Mouse (Mus musculus): Measurements from ENCODE around the gene Syn3.
"Not testable (repeated sequence)": the region's sequence is repeated elsewhere in the genome, so short reads cannot be mapped to it uniquely, and the experiment has no call there.

Syn3 gene

GRCm38 (mm10) chr10:86052818-86053522 is 445.7 kb downstream of the Syn3 start:
- no peak for DNase-seq (ENCODE audit: low read depth, low spot score)

GRCm38 (mm10) chr10:86050522-86050921 is 448.2 kb downstream of the Syn3 start:
- no peak for DNase-seq (ENCODE audit: low read depth, low spot score)

- DNase-seq (ENCODE audit: low read depth, low spot score): no peak
Observed at GRCm38 (mm10) chr10:86047786-86048185, 450.9 kb downstream of the Syn3 start.

GRCm38 (mm10) chr10:86046371-86046770 is 452.3 kb downstream of the Syn3 start:
- DNase-seq (ENCODE audit: low read depth, low spot score): no peak

GRCm38 (mm10) chr10:86044066-86044465 is 454.6 kb downstream of the Syn3 start:
- no peak for DNase-seq (ENCODE audit: low read depth, low spot score)

- DNase-seq (ENCODE audit: low read depth, low spot score): no peak
Observed at GRCm38 (mm10) chr10:86043651-86044050, 455.0 kb downstream of the Syn3 start.

- no peak for DNase-seq (ENCODE audit: low read depth, low spot score)
Observed at GRCm38 (mm10) chr10:86034007-86034728, 464.5 kb downstream of the Syn3 start.

- no peak for DNase-seq (ENCODE audit: low read depth, low spot score)
Observed at GRCm38 (mm10) chr10:86032517-86032916, 466.2 kb downstream of the Syn3 start.

GRCm38 (mm10) chr10:86030743-86031142 is 468.0 kb downstream of the Syn3 start:
- no peak for DNase-seq (ENCODE audit: low read depth, low spot score)

- not testable (repeated sequence) for DNase-seq (ENCODE audit: low read depth, low spot score)
Observed at GRCm38 (mm10) chr10:86026807-86027206, 471.9 kb downstream of the Syn3 start.

- no peak for DNase-seq (ENCODE audit: low read depth, low spot score)
Observed at GRCm38 (mm10) chr10:86026354-86026753, 472.3 kb downstream of the Syn3 start.

- DNase-seq (ENCODE audit: low read depth, low spot score): no peak
Observed at GRCm38 (mm10) chr10:86025906-86026305, 472.8 kb downstream of the Syn3 start.

GRCm38 (mm10) chr10:86023149-86023548 is 475.5 kb downstream of the Syn3 start:
- DNase-seq (ENCODE audit: low read depth, low spot score): no peak

- no peak for DNase-seq (ENCODE audit: low read depth, low spot score)
Observed at GRCm38 (mm10) chr10:86022474-86022816, 476.3 kb downstream of the Syn3 start.

- DNase-seq (ENCODE audit: low read depth, low spot score): peak; percentile 80
Observed at GRCm38 (mm10) chr10:86021749-86022473, 476.8 kb downstream of the Syn3 start, which contains the start of gene Fbxo7. Gene Fbxo7 (plus strand): TSS chr10:86021972.

GRCm38 (mm10) chr10:86021408-86021748 is 477.3 kb downstream of the Syn3 start:
- DNase-seq (ENCODE audit: low read depth, low spot score): no peak

GRCm38 (mm10) chr10:86018813-86019212 is 479.9 kb downstream of the Syn3 start:
- peak; percentile 31 for DNase-seq (ENCODE audit: low read depth, low spot score)

GRCm38 (mm10) chr10:86017781-86018180 is 480.9 kb downstream of the Syn3 start:
- DNase-seq (ENCODE audit: low read depth, low spot score): no peak

- no peak for DNase-seq (ENCODE audit: low read depth, low spot score)
Observed at GRCm38 (mm10) chr10:86011781-86012180, 486.9 kb downstream of the Syn3 start, which contains the start of gene Bpifc. Gene Bpifc (minus strand): TSS chr10:86011895.

GRCm38 (mm10) chr10:86011172-86011571 is 487.5 kb downstream of the Syn3 start:
- no peak for DNase-seq (ENCODE audit: low read depth, low spot score)

- DNase-seq (ENCODE audit: low read depth, low spot score): no peak
Observed at GRCm38 (mm10) chr10:86010636-86011035, 488.1 kb downstream of the Syn3 start.

GRCm38 (mm10) chr10:86009688-86010087 is 489.0 kb downstream of the Syn3 start:
- no peak for DNase-seq (ENCODE audit: low read depth, low spot score)

All from WW6 (cell line).